Mouse (Mus musculus): ENCODE measurements around the gene Ikzf1.

GRCm38 (mm10) chr11:11808820-11809403 is 124.1 kb downstream of the Ikzf1 start, which contains the start of gene Fignl1:
- no peak for TF ChIP-seq CTCF (IDR thresholded peaks at IDR 0.05; ENCODE audit: control insufficient read depth, insufficient read depth, insufficient replicate concordance, low read depth, low read length)
- peak; percentile 92 for TF ChIP-seq POLR2A (IDR thresholded peaks at IDR 0.05; ENCODE audit: control insufficient read depth, low read depth, low read length)

Data from testis, adult 2 months (tissue).